11 mouse cellular contexts compared by ENCODE assay signal in the genomic region with DNA sequence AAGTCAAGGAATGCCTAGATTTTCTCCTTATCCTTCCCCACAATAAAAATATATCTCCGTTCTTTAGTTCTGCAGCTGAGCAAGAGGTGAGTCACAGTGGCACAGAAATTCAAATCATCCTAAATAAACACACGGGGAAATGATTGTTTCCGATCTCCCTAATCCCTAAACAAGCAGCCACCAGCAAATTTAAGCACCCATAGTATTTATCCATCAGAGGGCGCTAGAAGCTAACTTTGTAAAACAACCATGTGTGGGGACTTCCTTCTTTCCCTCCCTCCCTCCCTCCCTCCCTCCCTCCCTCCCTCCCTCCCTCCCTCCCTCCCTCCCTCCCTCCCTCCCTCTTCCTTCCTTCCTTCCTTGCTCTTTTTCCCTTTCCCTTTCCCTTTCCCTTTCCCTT. TPM values are rescaled to one million over a fixed set of nuclear protein-coding genes. Genes with fewer than 3 reads are reported as not detected.
DNase-seq lines count a peak whose midpoint lies in the region; ATAC-seq and TF ChIP-seq lines count a peak whose summit lies in the region.
"Had no signal": no experiment of that assay in that cellular context is flagged by ENCODE, and none has a peak within 500 bp of the region (broad histone marks: within the 10 kb centered on the region; RNA-seq: fewer than 3 reads in every experiment).

No protein-coding gene starts in this region.

- H3ac ChIP-seq in myocyte (ENCODE audit: control insufficient read depth, insufficient read length), result no peak overlapping the region

- no peak for ATAC-seq in liver, embryonic 14.5 days (ENCODE audit: insufficient read depth)

- H3K79me2 ChIP-seq in myocyte (ENCODE audit: control insufficient read depth, insufficient read depth), result no peaks in the 10 kb centered on the region

- no peak overlapping the region for H3K9ac ChIP-seq in liver, embryonic 14.5 days (replicated peaks)

- TF ChIP-seq EP300 in liver, embryonic 14.5 days (IDR thresholded peaks at IDR 0.05; ENCODE audit: low read depth), result no peak

- no peaks in the 10 kb centered on the region for H3K36me3 ChIP-seq in liver, embryonic 14.5 days (replicated peaks; ENCODE audit: control insufficient read depth, insufficient read depth, low read depth)
- no peaks in the 10 kb centered on the region for H3K36me3 ChIP-seq in myocyte (ENCODE audit: control insufficient read depth, insufficient read depth)

- H3K27me3 ChIP-seq in liver, embryonic 14.5 days (ENCODE audit: control insufficient read depth, insufficient read depth, low read length), result no peaks in the 10 kb centered on the region
- H3K27me3 ChIP-seq in myocyte (ENCODE audit: control insufficient read depth, insufficient read depth, insufficient read length), result no peaks in the 10 kb centered on the region

- no peaks in the 10 kb centered on the region for H3K4me1 ChIP-seq in liver, embryonic 14.5 days (replicated peaks; ENCODE audit: control insufficient read depth in 2 of 2, insufficient read depth in 2 of 2, low read length in 1 of 2)

- TF ChIP-seq POLR2A in myocyte (IDR thresholded peaks at IDR 0.05; ENCODE audit: insufficient read length, low read depth), result no peak

- DNase-seq in embryo, embryonic 11 days, result peak; percentile 54
- DNase-seq in embryo, embryonic 10 days (ENCODE audit: low spot score), result no peak
- DNase-seq in liver, embryonic 14.5 days (ENCODE audit: low read depth in 3 of 3, low spot score in 3 of 3), result peak; percentile 19 to 24 (median 20)
- DNase-seq in liver, result no peak
- peak; percentile 58 for DNase-seq in MN1 (ENCODE audit: low spot score)
- no peak for DNase-seq in right cerebral cortex, adult 18-20 months
- no peak for DNase-seq in Muller cell, postnatal 12 days (ENCODE audit: inconsistent ontology term)
- DNase-seq: B cell, adult 2 months; cerebellum, postnatal 36 days had no signal

- H3K4me3 ChIP-seq in liver, embryonic 14.5 days (ENCODE audit: insufficient read depth in 1 of 2, low read depth in 2 of 2, low read length in 2 of 2), result no peak overlapping the region
- H3K4me3 ChIP-seq in myocyte, result no peak overlapping the region

- 30% methylated on average over 4 of the region's 4 CpGs for WGBS in liver, embryonic 14.5 days (ENCODE audit: insufficient replicate concordance)

- no peak overlapping the region for H3K4me2 ChIP-seq in liver, embryonic 14.5 days (ENCODE audit: low read depth)
- peak overlapping the region; percentile 44 for H3K4me2 ChIP-seq in myocyte (ENCODE audit: low read depth)

- no peaks in the 10 kb centered on the region for H3K9me3 ChIP-seq in liver, embryonic 14.5 days (ENCODE audit: control insufficient read depth, low read length)

- H3K27ac ChIP-seq in liver, embryonic 14.5 days, result no peak overlapping the region
- H3K27ac ChIP-seq: macrophage had no signal

- peak; percentile 14; the same call in 1 of the 2 replicates for TF ChIP-seq CTCF in liver, embryonic 14.5 days (IDR thresholded peaks at IDR 0.05; ENCODE audit: low read depth)

TF ChIP-seq in myocyte, 11 proteins besides CTCF, POLR2A, EP300 and RAD21:
- TF ChIP-seq MYOG (IDR thresholded peaks at IDR 0.05; ENCODE audit: control insufficient read depth in 1 of 3, insufficient read depth in 1 of 3, insufficient read length in 2 of 3, low read depth in 2 of 3) (no peak), REST (IDR thresholded peaks at IDR 0.05; ENCODE audit: insufficient read depth, insufficient read length) (no peak)

RNA-seq across cellular contexts. Expression of gene Prdm9, which starts 21.5 kb away (rescaled TPM):
- polyA plus RNA-seq in liver, embryonic 14.5 days (2012; rRNA removed), result 0.41 and 0.64 TPM in 2 replicates
- 0.11 and 0.35 TPM in 2 replicates for polyA plus RNA-seq in liver, embryonic 14.5 days (2014; fragmentation: Nextera tagmentation; extraction: Ambion mirVana)
- polyA plus RNA-seq in myocyte (2012; fragmentation: generic; extraction: Trizol), result 1.2 TPM

RNA-seq across cellular contexts. Expression of gene Pdcd2, which starts 58.6 kb away (rescaled TPM):
- polyA plus RNA-seq in liver, embryonic 14.5 days (2012; rRNA removed), result 11.0 and 11.7 TPM in 2 replicates
- polyA plus RNA-seq in liver, embryonic 14.5 days (2014; fragmentation: Nextera tagmentation; extraction: Ambion mirVana), result 20.5 and 26.3 TPM in 2 replicates
- polyA plus RNA-seq in myocyte (2012; fragmentation: generic; extraction: Trizol), result 43.4 TPM

Comparison
In these comparisons a context has a peak if more than half of its experiments do, and no peak if none do; other contexts are left out.
1. DNase-seq: peak in embryo, embryonic 11 days (single experiment), liver, embryonic 14.5 days (3 of 3) and MN1 (single experiment); none in embryo, embryonic 10 days (single experiment), liver (single experiment), right cerebral cortex, adult 18-20 months (single experiment) and Muller cell, postnatal 12 days (single experiment).